Mouse (Mus musculus) T-helper 1 cell (primary cell): ENCODE data around the gene Timm9.

Source experiments
- in situ Hi-C: fragments of 300-600 bp; cut with MboI, MseI; formaldehyde crosslinking; loops from one replicate; pipeline ENCODE4 v1.15.1; 2025; ENCODE audit warnings: high pct_unique_total_duplicates

Gene Timm9

DNA sequence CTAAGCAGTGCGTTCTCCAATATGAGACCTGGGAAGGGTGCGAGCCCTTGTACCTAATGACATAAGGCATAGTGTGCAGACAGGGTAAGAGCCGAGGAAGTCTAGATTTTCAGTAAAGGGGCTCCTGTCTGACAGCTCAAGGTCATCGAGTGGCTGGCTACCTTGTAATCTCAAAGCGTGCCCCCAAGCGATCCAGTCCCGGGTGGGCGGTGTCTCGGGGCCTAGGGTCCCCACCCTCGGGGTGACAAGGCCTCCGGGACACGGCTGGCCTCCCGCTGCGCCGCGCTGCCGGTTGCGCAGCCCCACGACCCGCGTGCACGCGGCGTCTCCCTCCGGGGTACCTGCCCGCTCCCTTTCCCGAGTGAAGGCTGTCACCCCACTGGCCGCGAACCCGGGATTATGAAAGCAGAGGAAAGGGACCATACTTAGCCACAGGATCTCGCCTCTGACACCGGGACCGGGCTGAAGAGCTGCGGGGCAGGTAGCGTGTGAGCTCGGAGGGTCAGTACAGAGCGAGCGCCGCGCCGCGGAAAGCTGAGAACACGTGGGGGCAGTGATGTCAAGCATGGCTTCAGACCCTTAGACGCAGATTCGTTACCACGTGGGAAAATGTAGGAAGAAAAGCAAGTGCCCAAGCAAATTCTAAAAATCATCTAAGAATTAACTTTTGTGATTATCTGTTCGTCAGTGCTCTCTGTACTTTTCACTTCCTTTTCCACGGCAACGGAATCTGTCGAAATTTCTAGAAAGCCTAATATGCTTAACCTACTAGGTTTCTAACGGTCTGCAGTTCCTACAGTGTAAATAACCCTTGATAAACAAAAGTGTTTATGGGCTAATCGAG lies at the start of gene Timm9, which contains the start of gene 2700049A03Rik:
Gene Timm9, minus strand, starts transcription at position 555 of the 844 bp plus-strand sequence.
Gene 2700049A03Rik, plus strand, starts transcription at position 719 of the 844 bp plus-strand sequence.
- in situ Hi-C loops = loop anchor here (10.0 to 25.0 kb wide), 2 partner anchors 674 to 1408 kb away; partner anchors contain the start of gene Tmx1

DNA sequence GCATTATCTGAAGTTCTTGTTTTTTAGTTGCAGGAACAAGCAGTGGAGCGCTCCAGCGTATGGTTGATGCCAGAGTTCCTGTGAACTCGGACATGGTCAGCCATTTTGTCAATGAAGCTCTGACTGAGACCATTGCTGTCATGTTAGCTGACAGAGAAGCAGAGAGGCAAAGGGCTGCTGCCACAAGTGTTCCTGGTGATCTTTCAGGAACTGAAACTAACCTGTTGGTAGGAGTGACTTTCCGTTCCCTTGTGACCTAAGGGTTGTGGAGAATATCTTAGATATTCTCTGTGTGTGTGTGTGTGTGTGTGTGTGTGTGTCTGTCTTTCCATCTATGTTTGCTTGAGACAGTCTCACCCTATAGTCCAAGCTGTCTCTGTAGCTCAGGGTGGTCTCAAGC lies 47.9 kb upstream of the Timm9 start:
- in situ Hi-C loops = loop anchor here (25.0 kb wide), 1 partner anchor 528 kb away; no protein-coding TSS in a partner anchor

DNA sequence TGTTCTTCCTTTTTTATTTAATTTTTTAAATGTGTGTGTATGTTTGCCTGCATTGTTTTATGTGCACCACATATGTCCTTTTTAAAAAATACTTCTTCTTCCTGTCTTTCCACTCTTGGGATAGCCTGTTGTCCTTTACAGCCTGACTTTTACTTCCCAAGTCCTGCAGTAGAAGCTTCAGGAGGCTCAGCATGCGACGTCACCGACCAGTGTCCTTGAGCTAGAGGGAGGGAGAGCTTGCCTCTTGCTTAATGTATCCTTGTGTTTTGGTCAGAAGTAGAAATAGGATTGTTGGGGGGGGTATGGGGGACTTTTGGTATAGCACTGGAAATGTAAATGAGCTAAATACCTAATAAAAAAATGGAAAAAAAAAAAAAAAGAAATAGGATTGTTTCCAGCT lies 47.3 kb upstream of the Timm9 start:
- in situ Hi-C loops = loop anchor here (25.0 kb wide), 1 partner anchor 529 kb away; no protein-coding TSS in a partner anchor

DNA sequence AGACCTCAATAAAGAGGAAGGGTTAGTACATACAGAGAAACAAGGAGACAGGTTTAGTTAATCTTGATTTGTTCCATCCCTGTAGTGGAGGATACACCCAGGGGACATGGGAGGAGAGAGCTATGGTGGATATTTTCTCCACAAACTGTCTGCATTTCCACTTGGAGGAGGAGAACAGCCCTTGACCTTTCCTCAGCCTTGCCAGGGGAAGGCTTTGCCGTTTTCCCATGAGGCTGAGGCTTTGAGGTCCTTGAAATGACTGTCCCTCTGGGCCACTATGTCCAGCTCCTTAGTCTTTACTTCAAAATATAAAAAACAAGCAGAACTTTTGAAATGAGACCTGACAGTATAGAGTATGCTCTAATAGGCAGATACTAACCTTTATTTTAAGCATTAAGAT lies 33.4 kb upstream of the Timm9 start:
- in situ Hi-C loops = no loop called here

DNA sequence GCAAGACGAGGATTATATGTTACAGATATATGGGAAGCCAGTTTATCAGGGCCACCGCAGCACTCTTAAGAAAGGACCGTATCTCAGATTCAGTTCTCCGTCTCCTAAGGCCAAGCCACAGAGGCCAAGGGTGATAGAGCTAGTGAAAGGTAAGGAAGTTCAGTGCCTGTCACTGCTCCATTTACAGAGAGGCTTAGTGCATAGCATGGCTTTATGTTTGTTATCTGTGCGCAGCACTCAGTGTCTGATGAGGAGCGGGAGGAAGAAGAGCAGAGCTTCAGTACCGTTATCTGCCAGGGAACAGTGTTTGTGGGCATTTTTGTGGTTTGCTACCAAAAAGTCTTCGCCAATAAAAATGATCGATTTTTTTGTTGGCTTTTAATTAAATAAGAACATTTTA lies 27.9 kb upstream of the Timm9 start:
- in situ Hi-C loops = no loop called here

DNA sequence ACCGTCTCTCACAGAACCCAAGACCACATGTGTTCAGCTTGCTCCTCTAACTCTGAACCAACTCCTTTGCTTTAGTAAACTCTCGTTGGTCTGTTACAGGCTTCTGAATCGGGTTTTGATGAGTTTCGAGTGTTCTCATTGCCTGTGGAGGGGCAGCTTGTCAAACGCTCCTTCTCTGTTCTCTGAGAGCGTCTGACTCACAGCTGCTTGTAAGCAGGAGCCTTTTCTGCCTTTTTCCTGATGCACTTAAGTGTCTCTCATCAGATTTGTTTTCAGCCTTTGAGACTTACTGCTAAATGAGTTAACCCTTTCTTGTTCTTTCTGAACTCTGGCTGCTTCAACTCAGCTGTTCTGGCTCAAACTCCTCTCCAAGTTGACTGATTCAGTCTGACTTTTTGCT lies 21.5 kb upstream of the Timm9 start:
- in situ Hi-C loops = no loop called here

DNA sequence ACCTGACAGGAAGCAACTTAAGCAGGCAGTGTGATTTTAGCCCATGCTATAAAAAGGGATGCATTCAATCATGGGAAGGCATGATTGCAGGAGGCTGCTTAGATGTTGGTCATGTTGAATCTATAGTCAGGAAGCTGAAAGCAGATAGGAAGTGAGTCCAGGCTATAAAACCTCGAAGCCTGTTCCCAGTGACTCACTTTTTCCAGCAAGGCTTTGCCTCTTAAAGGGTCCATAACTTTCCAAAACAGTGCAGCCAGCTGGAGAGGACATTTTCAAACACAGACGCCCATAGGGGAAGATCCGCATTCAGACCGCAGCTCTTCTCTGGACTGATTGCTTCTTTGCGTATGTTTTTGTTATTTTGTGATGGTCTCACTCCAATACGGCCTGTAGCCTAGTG lies 18.5 kb upstream of the Timm9 start:
- in situ Hi-C loops = no loop called here

DNA sequence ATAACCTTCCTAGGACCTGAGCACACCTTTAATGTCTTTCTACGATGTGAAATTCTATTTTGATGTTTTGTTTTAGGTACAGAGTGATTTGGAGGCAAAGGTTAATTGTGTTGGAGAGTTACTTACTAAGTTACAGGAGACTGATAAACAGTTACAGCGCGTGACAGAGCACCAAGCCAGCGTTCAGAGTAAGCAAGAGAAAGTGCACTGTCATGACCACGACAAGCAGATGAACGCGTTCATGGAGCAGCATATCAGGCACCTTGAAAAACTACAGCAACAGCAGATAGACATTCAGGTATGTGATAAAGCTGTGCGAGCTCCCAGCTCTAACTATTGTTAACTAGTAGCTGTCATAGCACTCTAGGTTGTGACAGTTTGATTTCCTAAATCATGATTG lies 13.7 kb upstream of the Timm9 start:
- in situ Hi-C loops = no loop called here

DNA sequence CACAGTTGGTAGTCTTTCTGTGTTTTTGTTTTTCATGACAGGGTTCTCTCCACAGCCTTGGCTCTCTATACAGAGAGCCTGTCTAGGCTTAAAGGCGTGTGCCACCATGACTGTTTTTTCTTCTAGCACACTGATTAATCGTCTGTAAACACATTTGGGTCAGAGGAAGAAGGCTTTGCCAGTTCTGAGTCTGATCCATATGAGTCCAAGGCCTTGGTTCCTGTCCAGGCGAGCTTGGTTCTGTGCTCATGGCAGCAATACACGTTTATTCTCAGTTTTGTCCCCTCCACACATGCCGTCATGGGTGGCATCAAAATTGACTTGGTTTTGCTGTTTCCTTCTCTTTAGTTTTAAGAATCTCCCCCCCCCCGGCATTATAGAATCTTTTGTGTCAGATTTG lies 13.0 kb upstream of the Timm9 start:
- in situ Hi-C loops = loop anchor here (25.0 kb wide), 1 partner anchor 687 kb away; the partner anchor contains the start of gene Tmx1

DNA sequence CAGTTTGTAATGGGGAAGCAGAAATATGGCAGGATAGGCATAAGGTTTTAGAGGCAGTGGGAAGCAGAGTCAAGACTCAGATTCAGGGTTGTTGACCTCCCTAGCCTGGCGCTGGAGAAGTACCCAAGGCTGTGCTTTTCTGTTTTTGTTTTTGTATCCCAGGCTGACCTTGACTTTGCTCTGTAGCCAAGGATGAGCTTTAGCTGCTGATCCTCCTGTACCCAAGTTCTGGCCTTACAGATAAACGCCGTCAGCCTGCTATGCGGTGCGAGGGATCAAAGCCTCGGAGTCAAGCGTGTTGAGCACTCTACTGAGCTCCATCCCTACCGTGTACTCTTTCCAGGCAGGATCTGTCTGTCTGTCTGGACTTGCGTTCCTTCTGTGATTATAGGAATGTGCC lies 12.3 kb upstream of the Timm9 start:
- in situ Hi-C loops = loop anchor here (25.0 kb wide), 1 partner anchor 686 kb away; the partner anchor contains the start of gene Tmx1

DNA sequence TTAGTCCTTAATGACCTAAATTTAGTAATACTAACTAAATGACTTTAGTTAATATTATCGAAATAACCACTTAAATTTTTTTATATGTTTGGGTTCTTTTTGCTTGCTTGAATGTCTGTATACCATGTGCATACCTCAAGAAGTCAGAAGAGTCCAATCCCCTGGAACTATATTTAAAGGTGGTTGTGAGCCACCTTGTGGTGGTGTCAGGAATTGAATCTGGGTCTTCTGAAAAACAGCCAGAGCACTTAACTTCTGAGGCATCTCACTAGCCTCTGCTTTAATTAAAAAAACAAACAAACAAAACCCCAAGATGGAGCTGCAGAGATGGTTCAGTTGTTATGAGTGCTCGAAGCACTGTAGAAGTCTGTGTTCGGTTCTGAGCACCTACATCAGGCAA lies 11.2 kb upstream of the Timm9 start:
- in situ Hi-C loops = loop anchor here (25.0 kb wide), 1 partner anchor 685 kb away; the partner anchor contains the start of gene Tmx1

DNA sequence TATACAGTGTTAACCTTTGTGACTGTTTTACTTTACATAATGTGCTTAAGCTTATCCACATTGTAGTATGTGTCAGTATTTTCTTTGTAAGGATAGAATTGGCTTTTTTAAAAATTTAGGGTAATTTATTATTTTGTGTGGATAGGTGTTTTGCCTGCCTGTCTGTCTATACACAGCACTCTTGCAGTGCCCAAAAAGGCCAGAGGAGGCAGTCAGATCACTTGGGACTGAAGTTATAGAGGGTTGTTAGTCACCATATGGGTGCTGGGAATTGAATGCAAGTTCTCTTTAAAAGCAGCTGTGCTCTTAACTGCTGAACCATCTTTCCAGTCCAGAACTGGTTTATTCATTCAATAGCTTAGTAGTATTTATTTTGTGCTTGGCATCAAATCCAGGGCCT lies 4.7 kb upstream of the Timm9 start:
- in situ Hi-C loops = loop anchor here (25.0 kb wide), 1 partner anchor 679 kb away; the partner anchor contains the start of gene Tmx1

DNA sequence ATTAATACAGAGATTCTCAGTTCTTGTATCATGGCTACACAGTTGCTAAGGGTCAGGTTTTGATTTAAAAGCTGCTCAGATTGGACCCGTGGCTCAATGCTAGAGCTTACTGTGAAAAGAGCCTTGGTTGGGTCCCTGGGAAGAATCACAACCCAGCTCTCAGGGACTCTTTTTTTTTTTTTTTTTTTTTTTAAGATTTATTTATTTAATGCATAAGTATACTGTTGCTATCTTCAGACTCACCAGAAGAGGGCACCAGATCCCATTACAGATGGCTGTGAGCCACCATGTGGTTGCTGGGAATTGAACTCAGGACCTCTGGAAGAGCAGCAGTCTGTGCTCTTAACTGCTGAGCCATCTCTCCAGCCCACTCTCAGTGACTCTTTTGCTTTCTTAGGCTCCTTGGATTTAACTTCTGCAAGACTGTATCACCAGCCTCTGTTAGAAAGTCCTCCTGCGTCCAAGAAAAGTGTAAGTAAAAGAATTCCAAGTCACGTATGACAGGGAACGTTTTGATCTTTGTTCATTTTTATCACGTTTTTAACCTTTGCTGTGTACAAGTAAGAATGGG lies 2.9 kb upstream of the Timm9 start:
- in situ Hi-C loops = loop anchor here (10.0 to 25.0 kb wide), 2 partner anchors 677 to 1405 kb away; partner anchors contain the start of gene Tmx1

DNA sequence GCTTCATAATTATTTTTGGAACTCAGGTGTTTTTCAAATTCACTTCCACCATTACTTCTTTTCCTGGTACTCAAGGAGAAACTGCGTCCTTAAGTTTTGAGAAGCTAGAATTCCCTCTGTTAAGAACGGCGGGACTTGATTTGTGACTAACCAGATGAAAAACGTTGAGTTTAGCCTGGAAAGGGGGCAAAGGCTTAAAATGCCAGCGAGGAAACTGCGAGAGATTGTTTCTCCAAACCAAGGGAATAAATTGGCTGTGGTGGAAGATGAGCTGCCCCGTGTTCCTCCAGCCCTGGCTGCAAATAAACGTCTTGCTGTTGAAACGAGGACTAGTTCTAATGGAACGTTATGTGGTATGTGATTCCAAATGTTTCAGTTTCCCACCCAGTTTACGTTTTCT lies 1.2 kb upstream of the Timm9 start:
- in situ Hi-C loops = loop anchor here (10.0 to 25.0 kb wide), 2 partner anchors 675 to 1407 kb away; partner anchors contain the start of gene Tmx1

DNA sequence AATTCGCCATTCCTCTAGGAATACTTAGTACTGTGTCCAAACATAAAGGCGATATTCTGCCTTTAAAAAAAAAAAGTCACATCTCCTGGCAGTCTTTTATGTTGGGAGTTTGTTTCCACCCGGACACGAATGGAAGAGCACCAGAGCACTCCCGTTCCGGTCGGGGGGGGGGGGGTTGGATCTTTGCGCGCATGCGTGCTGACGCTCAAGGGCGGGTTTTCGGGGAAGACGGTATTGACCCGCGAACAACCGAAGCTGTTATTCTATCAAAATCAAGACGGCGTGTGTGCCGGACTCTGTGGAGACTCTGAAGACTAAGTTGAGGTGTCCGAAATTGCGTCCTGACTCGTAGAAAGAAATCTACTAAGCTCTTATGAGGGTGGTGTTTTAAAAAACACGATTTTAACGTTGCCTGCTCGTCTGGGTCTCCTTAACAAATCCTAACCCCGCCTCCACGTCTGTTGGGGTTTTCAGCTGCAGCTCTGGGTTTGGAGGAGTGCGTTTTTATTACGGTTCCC lies 549 bp upstream of the Timm9 start:
- in situ Hi-C loops = loop anchor here (10.0 to 25.0 kb wide), 2 partner anchors 675 to 1408 kb away; partner anchors contain the start of gene Tmx1

DNA sequence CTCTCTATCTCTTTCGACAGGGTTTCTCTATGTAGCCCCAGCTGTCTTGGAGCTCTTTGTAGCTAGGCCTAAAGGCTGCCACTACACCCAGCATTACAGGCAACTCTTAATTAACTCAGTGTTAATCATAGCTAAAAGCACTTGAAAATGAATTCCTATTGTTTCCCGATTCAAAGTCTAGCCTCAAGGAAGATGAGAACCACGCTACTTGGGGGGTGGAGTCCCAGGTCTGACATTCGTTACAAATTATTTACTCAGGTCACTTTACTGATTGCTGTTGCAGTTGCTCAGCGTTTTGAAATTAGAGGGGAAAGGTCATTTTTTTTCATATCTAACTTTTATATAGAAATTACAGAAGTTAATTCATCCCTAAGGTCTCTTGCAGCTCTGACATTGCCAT lies 903 bp downstream of the Timm9 start:
- in situ Hi-C loops = loop anchor here (10.0 to 25.0 kb wide), 2 partner anchors 673 to 1409 kb away; partner anchors contain the start of gene Tmx1

DNA sequence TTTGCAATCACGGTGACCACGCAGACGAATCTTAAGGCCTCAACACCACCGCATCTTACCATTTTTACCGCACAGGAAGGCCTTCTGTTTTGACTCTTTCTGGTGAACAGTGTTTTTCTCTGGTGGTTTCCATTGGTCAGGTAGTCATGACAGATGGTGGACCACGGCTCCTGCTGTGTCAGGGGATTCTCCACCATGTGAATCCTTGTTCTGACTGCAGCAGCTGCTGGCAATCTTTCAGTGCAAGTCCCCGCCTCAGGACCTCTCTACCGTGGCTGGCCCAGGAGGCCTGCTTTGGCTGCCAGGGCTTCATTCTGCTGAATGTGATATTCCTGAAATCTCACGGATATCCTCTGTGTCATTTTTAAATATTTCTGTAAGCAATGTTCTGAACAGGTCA lies 13.2 kb downstream of the Timm9 start:
- in situ Hi-C loops = no loop called here

DNA sequence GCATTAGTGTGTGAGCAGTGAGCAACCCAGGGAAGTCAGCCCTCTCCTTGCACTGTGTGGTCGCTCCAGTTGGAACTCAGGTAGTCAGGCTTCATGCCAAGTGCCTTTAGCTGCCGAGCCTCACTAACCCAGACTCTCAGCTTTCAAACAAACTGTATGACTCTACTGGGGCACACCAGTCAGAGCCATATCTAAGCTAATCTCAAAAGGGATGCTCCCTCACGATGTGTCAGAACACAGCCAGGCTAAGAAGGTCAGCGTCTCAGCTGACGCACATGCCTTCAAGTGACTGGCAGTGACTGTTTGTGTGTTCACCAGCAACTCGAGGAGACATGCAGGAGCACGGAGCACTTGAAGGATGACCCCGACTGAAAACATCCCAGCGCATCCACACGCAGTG lies 13.8 kb downstream of the Timm9 start:
- in situ Hi-C loops = no loop called here

DNA sequence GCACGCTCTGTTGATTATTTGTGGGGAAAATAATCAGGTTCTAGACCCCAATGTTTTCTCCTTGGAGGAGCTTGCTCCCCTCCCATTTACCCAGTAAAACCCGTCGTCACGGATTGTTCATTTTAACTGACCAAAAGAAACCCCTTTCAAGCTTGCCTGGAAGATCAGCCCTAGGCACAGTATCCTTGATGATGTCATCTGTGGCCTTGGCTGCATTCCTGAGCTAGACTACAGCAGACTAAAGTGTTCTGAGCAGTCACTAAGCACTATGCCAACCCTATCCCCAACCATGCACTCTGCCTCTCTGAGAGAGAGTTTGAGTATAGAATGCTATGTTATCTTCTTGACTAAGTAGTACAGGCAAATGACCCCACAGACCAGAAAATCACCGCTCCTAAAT lies 20.1 kb downstream of the Timm9 start:
- in situ Hi-C loops = no loop called here

DNA sequence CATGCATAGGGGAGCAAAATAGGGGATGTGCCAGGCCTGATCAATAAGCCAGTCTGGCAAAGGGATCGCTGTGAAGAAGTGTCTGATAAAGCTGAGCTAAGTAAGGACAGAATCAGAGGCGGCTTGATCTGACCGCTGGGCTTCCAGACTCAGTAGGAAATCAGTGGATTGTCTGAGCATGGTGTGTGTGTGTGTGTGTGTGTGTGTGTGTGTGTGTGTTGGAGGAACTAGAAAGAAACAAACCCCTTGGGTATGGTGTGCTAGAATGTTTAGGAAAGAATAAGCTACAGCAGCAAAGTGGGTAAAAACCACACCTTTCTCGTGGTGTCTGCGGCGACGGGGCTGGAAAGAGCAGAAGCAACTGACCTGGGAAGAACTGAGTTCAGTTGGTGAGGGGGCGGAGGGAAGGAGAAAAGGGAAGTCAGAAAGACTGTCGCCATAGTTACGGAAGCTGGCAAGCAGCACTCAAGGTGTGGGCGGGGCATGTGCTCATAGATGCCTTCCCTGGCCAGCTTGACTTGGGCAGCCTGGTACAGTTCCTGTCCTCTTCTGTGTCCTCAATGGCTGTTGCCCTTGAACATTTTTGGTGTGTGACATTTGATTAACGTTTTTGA lies 22.7 kb downstream of the Timm9 start:
- in situ Hi-C loops = no loop called here

DNA sequence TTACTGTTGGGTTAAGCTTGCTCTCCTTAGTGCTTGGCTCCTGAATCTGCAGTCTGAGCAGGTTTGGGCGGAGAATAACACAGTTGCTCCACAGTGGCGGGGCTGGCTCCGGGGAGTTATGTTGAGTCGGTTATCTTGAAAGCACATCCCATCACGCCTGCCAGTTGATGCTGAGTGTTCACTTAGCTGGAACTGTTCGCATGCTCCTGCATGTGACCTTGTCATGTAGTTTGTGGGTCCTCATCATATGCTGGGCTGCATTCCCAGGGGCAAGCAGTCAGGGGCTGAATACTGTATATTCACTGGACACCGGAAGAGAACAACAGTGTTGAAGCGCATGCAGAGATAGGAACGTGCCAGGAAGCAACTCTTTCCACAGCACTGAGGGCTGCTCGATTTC lies 23.4 kb downstream of the Timm9 start:
- in situ Hi-C loops = no loop called here

DNA sequence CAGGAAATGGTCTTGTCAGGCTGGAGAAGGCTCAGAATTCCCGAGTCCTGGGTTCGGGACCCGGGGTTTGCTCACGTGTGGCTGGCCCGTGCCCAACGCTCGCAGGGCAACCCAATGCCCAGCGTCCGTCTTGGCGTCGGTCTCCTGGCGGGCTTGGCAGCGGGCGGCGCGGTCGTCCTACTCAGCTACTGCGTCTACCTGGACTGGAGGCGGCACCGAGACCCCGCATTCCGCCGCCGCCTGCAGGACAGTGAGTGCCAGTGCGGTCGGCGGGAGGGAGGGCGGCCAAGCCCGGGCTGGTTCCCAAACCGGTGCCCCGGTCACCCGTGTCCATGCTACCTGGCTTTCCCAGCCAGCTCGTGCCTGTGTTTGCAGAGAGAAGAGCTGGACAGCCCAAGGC lies 25.2 kb downstream of the Timm9 start, which contains the start of gene Tomm20l:
Gene Tomm20l, plus strand, starts transcription at position 98 of the 400 bp plus-strand sequence.
- in situ Hi-C loops = no loop called here
